Mouse (Mus musculus) limb, embryonic 15.5 days (tissue): ENCODE data around the gene Mfsd13b. TPM values are rescaled to one million over a fixed set of nuclear protein-coding genes. Genes with fewer than 3 reads are reported as not detected.

Source experiments
- ATAC-seq: fragments of 200-750 bp; cut with Nextera tagmentation; 2 replicates; pipeline ENCODE4 v1.8.0; 2017; ENCODE audit warnings: low read depth, moderate TSS enrichment; ENCODE audit not compliant: insufficient number of reproducible peaks, low FRiP score, low TSS enrichment
- H3K27ac ChIP-seq: fragments of 300-500 bp; sonication (generic); 2 replicates; pipeline ENCODE4 v1.5.1; 2015; ENCODE audit warnings: moderate library complexity, mild to moderate bottlenecking, inconsistent platforms
- H3K27me3 ChIP-seq: fragments of 300-500 bp; sonication (generic); 2 replicates; pipeline ENCODE4 v1.6.1; 2015; ENCODE audit warnings: inconsistent platforms
- H3K36me3 ChIP-seq: fragments of 300-500 bp; sonication (generic); 2 replicates; pipeline ENCODE4 v1.6.1; 2015; ENCODE audit warnings: inconsistent platforms
- H3K4me1 ChIP-seq: fragments of 300-500 bp; sonication (generic); 2 replicates; pipeline ENCODE4 v1.6.1; 2015; ENCODE audit warnings: inconsistent platforms
- H3K4me2 ChIP-seq: fragments of 300-500 bp; sonication (generic); 2 replicates; pipeline ENCODE4 v1.6.1; 2015; ENCODE audit warnings: mild to moderate bottlenecking, inconsistent platforms
- H3K4me3 ChIP-seq: fragments of 300-500 bp; sonication (generic); 2 replicates; pipeline ENCODE4 v1.5.1; 2015; ENCODE audit warnings: mild to moderate bottlenecking, inconsistent platforms
- H3K9ac ChIP-seq: fragments of 300-500 bp; sonication (generic); 2 replicates; pipeline ENCODE4 v1.6.1; 2015; ENCODE audit warnings: inconsistent platforms
- H3K9me3 ChIP-seq: fragments of 300-500 bp; sonication (generic); 2 replicates; pipeline ENCODE4 v1.6.1; 2016; ENCODE audit warnings: inconsistent platforms
- WGBS: fragments of 180-500 bp; shearing (Covaris S2); methylation state at CpG from one replicate; pipeline ENCODE4 v1.1.7; 2015; 5-methylcytosine and 5-hydroxymethylcytosine counted together
- polyA plus RNA-seq: library from polyadenylated mRNA; unstranded; fragments of >200 nt; fragmentation: Nextera tagmentation; extraction: Ambion mirVana; gene quantifications from 2 replicates; pipeline ENCODE4 v1.2.1, GENCODE M21; 2015

The Mfsd13b gene
- polyA plus RNA-seq, 1 experiment from 2014 or later: 0.46 TPM

DNA sequence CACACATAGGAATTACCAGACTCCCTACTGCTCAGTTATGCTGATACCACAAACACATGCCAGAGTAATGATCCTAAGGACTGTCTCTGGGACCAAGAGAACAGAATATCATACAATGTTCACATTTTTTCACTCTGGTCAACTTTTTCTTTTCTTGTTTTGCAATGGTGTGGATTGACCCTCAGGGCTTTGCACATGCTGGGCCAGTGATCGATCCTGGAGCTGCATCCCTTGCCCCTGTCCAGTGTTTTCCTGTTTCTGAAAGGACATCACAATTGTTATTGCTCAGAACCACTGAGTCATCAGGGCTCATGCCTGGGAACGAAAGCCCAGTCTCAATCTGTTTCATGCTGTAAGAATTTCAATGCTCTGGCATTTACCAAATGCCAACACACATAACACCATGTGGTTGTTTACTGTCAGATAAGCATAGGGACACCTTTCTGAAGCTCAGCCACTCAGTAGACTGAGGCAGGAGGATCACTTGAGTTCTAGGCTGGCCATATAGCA, 16.8 kb downstream of the Mfsd13b start:
- Histone ChIP-seq H3K4me3 (no peak overlapping the region), H3K27ac (no peak overlapping the region), H3K27me3 (no peaks in the 10 kb centered on the region), H3K9ac (no peak overlapping the region), H3K4me2 (no peak overlapping the region), H3K4me1 (peaks cover 2% of the 10 kb centered on the region; the same call in 1 of the 2 replicates), H3K36me3 (no peaks in the 10 kb centered on the region), H3K9me3 (no peaks in the 10 kb centered on the region)
- ATAC-seq: no peak
- WGBS: 79% methylated on average over 2 of the region's 2 CpGs

DNA sequence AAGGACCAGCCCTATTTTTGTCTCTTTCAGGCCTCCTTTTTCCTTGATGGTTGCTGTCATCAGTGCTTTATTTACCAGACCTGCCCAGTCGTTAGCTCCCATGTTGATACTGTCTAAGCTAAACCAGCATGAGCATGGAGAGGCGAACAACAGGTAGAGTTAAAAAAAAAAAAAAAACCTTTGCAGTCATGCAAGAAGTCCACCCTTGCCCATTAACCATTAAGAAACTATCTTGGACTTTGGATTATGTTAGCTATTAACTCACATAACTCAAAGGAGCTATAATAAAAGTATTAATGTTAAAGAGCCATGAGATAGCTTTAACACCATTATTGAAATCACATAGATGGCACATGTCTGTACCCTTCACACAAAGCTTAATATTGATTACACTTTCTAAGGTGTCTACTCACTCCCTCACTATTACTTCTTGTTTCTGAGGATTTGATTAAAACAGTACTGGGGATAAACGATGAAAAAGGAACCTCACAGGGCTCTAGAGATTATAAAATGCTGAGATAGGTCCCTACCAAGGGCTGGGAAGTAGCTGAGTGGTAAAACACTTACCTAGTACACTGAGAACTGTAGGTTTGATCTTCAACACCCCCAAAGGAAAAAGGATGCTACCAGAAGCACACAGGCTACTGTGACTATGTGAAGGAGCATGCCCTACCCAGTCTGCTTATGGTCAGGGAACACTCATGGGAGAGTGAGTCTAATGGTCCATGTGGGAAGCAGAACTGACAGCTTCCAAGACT, 17.9 kb downstream of the Mfsd13b start:
- Histone ChIP-seq H3K9ac (no peak overlapping the region), H3K27me3 (no peaks in the 10 kb centered on the region), H3K4me3 (no peak overlapping the region), H3K36me3 (no peaks in the 10 kb centered on the region), H3K4me2 (no peak overlapping the region), H3K9me3 (no peaks in the 10 kb centered on the region), H3K4me1 (peaks cover 3% of the 10 kb centered on the region; the same call in 1 of the 2 replicates), H3K27ac (no peak overlapping the region)
- WGBS: 63% methylated on average over 3 of the region's 3 CpGs
- no peak for ATAC-seq

DNA sequence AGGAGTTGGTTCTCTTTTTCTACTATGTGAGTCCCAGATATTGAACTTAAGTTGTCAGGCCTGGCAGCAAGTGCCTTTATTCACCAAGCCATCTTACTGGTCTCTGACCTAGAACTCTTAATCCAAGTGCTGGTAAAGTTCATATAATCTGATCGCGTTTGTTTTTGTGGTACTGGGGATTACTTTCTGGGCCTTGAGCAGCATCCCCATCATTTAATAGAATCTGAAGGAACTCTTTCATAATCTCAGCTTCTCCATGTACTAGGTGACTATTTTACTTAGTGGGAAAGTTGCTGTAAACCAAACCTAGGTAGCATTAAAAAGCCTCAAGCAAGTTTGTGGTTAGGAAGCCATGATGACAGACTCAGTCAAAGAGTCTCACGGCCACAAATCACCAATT, 19.6 kb downstream of the Mfsd13b start:
- Histone ChIP-seq H3K27ac (no peak overlapping the region), H3K4me3 (no peak overlapping the region), H3K9ac (no peak overlapping the region), H3K36me3 (no peaks in the 10 kb centered on the region), H3K4me1 (peaks cover 3% of the 10 kb centered on the region; the same call in 1 of the 2 replicates), H3K9me3 (no peaks in the 10 kb centered on the region), H3K27me3 (no peaks in the 10 kb centered on the region), H3K4me2 (no peak overlapping the region)
- no peak for ATAC-seq
- WGBS: 86% methylated on average over 3 of the region's 3 CpGs

DNA sequence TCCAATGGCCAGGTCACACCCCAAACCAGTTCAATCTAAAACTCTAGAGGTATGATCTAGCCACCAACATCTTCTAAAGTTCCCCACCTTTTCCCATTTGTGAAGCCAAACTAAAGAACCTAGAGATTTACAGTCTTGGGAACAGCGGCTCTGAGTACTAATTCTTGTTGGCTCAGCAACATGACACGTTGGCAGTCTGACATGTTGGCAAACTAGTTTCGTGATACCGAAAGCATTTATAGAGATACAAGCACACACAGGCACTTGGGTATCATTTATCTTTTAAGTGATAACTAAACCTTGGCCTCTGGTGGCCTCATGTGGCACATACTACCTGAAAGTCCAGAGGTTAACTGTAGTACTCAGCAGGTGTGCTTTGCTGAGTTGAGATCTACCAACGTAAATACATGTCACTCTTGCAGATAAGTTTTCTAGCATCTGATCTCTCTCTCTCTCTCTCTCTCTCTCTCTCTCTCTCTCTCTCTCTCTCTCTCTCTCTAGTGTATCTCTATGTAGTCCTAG, 20.2 kb downstream of the Mfsd13b start:
- WGBS: 64% methylated on average over 5 of the region's 5 CpGs
- Histone ChIP-seq H3K9ac (no peak overlapping the region), H3K27me3 (no peaks in the 10 kb centered on the region), H3K4me2 (no peak overlapping the region), H3K4me3 (no peak overlapping the region), H3K36me3 (no peaks in the 10 kb centered on the region), H3K4me1 (peaks cover 3% of the 10 kb centered on the region; the same call in 1 of the 2 replicates), H3K9me3 (no peaks in the 10 kb centered on the region), H3K27ac (no peak overlapping the region)
- ATAC-seq: no peak

DNA sequence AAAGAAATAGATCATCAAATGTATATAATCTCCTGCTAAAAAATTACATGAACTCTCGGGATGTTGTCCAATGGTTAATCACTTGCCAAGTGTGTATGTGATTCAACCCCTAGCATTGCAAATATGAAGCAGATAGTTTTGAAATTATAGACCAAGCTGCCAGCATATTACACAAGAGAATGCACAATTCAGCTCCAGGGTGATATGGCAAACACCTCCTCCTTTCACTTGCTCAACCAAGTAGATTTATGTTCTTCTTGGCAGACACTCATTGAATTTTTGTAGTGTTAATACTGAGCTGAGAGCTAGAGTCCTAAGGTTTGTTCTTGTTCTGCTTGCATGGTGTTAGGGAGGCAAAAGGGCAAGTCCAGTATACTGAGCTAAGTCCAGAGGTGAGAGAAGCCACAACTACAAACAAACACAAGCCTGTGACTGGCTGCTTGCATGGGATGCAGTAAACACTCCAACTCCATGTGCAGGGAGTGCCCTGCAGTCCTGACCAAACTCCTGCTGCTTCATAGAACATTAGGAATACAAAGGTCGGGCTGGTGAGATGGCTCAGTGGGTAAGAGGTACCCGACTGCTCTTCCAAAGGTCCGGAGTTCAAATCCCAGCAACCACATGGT, 21.6 kb downstream of the Mfsd13b start:
- peaks cover 3% of the 10 kb centered on the region; the same call in 1 of the 2 replicates for H3K4me1 ChIP-seq

DNA sequence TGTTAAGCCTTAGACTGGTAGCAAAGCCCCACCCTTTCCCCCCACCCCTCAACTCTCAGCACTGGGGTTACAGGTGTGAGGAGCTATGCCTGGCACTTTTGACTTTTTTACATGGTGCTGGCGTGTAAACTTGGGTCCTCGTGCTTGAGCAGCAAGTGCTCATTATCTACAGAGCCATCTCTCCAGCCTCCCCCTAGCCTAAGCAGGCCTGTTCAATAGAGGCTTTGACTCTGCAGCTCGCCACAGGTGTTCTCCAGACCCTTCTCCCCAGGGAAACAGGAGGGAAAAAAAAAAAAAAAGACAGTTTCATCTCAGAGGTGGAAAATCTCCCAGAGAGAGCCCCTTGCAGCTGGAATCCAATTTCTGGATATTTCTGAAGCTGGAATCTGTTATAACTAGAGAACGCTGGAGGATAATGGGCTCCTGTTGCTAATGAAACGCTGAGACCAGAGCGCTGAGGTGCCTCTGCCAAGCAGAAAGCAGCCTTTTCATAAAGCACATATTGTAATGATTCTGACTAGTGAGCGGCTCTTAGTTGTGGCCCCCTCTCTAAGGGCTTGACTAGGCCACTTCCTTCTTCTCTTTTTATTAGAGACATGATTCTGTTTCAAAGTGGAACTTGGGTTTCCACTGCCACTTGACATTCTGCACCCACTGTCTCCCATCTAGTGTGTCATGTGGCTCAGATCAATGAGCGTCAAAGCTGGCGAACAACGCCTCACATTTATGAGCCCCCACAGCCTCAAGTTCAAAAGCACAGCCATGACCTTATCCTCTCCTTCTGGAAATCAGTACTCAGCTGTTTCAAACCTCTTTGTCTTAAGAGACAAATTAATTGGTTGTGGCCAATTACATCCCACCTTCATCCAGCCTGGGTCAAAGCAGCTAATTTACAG, 29.7 kb downstream of the Mfsd13b start:
- WGBS: 28% methylated on average over 10 of the region's 10 CpGs
- Histone ChIP-seq H3K9me3 (no peaks in the 10 kb centered on the region), H3K36me3 (no peaks in the 10 kb centered on the region), H3K27ac (peak overlapping the region; percentile 61), H3K9ac (no peak overlapping the region), H3K4me1 (peaks cover 14% of the 10 kb centered on the region; the same call in 1 of the 2 replicates), H3K4me3 (no peak overlapping the region), H3K4me2 (peak overlapping the region; percentile 14; the same call in 1 of the 2 replicates), H3K27me3 (no peaks in the 10 kb centered on the region)
- ATAC-seq: peak; percentile 55; the same call in 1 of the 2 replicates

More for the DNA sequence above, 21.6 kb downstream of the Mfsd13b start:
- Histone ChIP-seq H3K4me2 (no peak overlapping the region), H3K27me3 (no peaks in the 10 kb centered on the region), H3K4me3 (no peak overlapping the region), H3K9me3 (no peaks in the 10 kb centered on the region), H3K27ac (no peak overlapping the region), H3K9ac (no peak overlapping the region), H3K36me3 (no peaks in the 10 kb centered on the region)
- 70% methylated on average over 4 of the region's 4 CpGs for WGBS
- ATAC-seq: no peak

DNA sequence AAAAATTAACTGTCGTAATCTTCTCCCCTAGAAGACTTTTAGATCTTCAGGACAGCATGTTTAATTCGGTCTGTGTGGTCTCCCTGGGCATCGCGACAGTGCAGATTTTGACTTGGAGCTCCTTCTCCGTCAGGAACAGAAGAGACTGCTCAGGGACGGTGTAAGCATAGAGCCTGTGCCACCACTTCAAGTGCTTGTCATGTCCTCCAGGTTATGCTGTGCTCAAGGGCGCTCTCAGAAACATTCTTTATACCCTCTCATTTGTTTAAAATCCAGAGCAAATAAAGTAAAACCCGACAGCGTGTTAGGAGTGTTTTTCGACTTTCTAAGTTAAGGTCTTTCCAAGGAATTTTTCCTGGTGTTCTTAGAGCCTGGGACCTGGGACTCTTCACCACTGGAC, 32.2 kb downstream of the Mfsd13b start:
- 85% methylated on average over 10 of the region's 10 CpGs for WGBS
- peaks cover 14% of the 10 kb centered on the region; the same call in 1 of the 2 replicates for H3K4me1 ChIP-seq
- ATAC-seq: no peak

DNA sequence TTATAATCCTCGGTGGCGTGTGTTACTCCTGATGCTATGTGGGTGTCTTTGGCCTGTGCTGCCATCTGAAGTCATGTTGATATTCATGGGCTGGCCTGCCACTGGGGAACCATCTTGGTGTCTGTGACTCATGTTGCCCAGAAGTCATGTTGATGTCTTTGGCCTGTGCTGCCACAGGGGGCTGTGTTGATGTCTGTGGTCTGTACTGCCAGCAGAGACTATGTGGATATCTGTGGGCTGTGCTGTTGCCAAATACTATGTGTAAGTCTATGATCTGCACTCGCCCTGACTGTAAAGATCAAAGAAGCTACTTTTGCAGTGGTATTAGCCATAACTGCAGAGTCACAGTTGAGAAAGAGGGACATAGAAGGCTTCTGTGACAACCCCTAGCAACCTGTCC, 36.5 kb downstream of the Mfsd13b start:
- no peaks in the 10 kb centered on the region for H3K9me3 ChIP-seq
- no peaks in the 10 kb centered on the region for H3K27me3 ChIP-seq
- H3K27ac ChIP-seq: no peak overlapping the region
- no peaks in the 10 kb centered on the region for H3K36me3 ChIP-seq
- ATAC-seq: no peak
- 0 out of 2 replicates have a peak, but pooled peaks cover 4% of the 10 kb centered on the region for H3K4me1 ChIP-seq
- H3K4me2 ChIP-seq: no peak overlapping the region
- no peak overlapping the region for H3K9ac ChIP-seq
- WGBS: 76% methylated on average over 3 of the region's 3 CpGs
- no peak overlapping the region for H3K4me3 ChIP-seq

More for the DNA sequence above, 32.2 kb downstream of the Mfsd13b start:
- no peaks in the 10 kb centered on the region for H3K27me3 ChIP-seq
- no peak overlapping the region for H3K27ac ChIP-seq
- H3K9ac ChIP-seq: no peak overlapping the region
- H3K4me2 ChIP-seq: no peak overlapping the region
- H3K36me3 ChIP-seq: no peaks in the 10 kb centered on the region
- no peak overlapping the region for H3K4me3 ChIP-seq
- H3K9me3 ChIP-seq: no peaks in the 10 kb centered on the region

DNA sequence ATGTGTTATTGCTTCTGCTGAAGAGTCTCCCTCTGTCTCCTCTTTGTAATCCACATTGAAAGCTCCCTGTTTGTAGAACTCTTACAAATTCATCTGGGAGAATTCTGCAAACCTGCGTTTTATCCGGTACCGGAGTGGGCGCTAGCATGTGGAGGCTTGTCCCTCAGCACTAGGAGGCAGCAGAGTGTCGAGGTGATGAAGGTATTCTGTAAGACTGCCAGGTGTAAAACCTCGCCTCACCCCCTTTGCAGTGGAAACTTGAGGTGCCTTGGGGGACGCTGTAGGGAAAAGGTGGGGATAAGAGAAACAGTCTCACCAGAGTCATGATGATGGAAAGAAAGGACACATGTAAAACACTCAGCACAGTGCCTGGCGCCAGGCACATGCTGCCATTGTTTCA, 38.0 kb downstream of the Mfsd13b start:
- no peaks in the 10 kb centered on the region for H3K9me3 ChIP-seq
- H3K9ac ChIP-seq: no peak overlapping the region
- no peak overlapping the region for H3K4me2 ChIP-seq
- H3K36me3 ChIP-seq: no peaks in the 10 kb centered on the region
- no peaks in the 10 kb centered on the region for H3K27me3 ChIP-seq
- no peak for ATAC-seq
- H3K4me1 ChIP-seq: 0 out of 2 replicates have a peak, but pooled peaks cover 4% of the 10 kb centered on the region
- WGBS: 31% methylated on average over 8 of the region's 8 CpGs
- no peak overlapping the region for H3K4me3 ChIP-seq
- no peak overlapping the region for H3K27ac ChIP-seq

DNA sequence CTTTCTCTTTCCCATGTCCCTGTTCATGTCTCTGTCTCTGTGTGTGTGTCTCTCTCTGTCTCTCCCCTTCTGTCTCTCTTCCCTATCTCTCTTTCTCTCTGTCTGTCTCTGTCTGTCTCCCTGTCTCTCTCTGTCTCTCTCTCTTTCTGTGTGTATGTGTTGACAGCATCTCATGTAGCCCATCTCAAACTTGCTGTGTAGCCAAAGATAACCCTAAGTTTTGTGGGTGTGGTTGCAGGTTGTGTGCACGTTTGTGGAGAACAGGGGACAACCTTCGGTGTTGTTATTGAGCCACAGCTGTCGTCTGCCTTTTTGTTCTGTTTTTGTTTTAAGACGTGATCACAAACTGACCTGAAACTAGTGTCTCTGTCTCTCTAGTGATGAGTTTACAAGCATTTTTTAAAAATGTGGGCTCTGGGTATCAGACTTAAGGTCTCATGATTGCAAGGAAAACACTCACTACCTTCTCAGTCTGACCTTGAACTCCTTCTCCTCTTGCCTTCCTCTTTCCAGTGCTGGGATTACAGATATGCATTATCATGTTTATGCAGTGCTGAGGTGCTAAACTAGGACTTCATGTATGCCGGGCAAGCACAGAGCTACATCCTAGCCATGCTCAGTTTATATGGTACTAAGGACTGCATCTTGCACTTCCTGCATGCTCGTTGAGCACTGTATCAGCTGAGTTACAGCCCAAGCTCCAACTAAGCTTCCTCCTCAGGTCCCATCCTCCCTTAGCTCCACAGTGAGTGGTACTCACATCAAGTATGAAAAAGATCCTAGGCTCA, 43.1 kb downstream of the Mfsd13b start:
- no peak for ATAC-seq
- no peak overlapping the region for H3K4me3 ChIP-seq
- 0 out of 2 replicates have a peak, but pooled peaks cover 2% of the 10 kb centered on the region for H3K4me1 ChIP-seq
- H3K4me2 ChIP-seq: no peak overlapping the region
- 55% methylated on average over 6 of the region's 6 CpGs for WGBS
- no peaks in the 10 kb centered on the region for H3K9me3 ChIP-seq
- H3K36me3 ChIP-seq: no peaks in the 10 kb centered on the region
- H3K9ac ChIP-seq: no peak overlapping the region
- no peaks in the 10 kb centered on the region for H3K27me3 ChIP-seq
- H3K27ac ChIP-seq: no peak overlapping the region

DNA sequence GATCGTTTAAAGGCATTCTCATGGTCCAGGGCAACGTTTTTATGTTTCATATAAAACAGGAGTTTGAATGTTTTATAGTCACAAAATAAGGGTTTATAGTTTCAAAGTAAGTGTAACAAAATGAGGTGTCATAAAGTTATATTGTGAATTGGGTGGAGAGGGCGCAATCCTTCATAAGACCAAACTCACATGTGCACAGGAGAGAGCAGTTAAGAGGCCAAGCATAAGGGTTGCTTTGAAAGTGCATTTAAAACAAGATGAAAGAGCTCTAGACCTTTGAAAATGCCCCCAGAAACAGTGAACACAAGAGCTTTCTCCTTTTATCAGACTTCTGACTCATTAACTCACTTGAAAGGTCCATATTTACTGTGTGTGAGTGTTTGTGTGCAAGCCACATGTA, 44.0 kb downstream of the Mfsd13b start:
- Histone ChIP-seq H3K4me2 (no peak overlapping the region), H3K4me3 (no peak overlapping the region)

More for the DNA sequence above, 44.0 kb downstream of the Mfsd13b start:
- Histone ChIP-seq H3K36me3 (no peaks in the 10 kb centered on the region), H3K27ac (no peak overlapping the region), H3K9ac (no peak overlapping the region), H3K27me3 (no peaks in the 10 kb centered on the region), H3K4me1 (no peaks in the 10 kb centered on the region), H3K9me3 (no peaks in the 10 kb centered on the region)
- 23% methylated on average over 3 of the region's 3 CpGs for WGBS
- no peak for ATAC-seq
